Mouse (Mus musculus) heart, postnatal 4 days (tissue): ENCODE measurements around the gene Igfn1. TPM values are rescaled to one million over a fixed set of nuclear protein-coding genes. Genes with fewer than 3 reads are reported as not detected.

Experiments used
- DNase-seq: peaks from one replicate; pipeline ENCODE4 v3.0.0; 2021
- total RNA-seq, 2 experiments: library from RNA; stranded (reverse); gene quantifications; 2 replicates each; pipeline ENCODE4 v1.2.3; 2021

Gene Igfn1
- total RNA-seq, 2 experiments from 2014 or later: 0.14 TPM; not detected in 1

DNA sequence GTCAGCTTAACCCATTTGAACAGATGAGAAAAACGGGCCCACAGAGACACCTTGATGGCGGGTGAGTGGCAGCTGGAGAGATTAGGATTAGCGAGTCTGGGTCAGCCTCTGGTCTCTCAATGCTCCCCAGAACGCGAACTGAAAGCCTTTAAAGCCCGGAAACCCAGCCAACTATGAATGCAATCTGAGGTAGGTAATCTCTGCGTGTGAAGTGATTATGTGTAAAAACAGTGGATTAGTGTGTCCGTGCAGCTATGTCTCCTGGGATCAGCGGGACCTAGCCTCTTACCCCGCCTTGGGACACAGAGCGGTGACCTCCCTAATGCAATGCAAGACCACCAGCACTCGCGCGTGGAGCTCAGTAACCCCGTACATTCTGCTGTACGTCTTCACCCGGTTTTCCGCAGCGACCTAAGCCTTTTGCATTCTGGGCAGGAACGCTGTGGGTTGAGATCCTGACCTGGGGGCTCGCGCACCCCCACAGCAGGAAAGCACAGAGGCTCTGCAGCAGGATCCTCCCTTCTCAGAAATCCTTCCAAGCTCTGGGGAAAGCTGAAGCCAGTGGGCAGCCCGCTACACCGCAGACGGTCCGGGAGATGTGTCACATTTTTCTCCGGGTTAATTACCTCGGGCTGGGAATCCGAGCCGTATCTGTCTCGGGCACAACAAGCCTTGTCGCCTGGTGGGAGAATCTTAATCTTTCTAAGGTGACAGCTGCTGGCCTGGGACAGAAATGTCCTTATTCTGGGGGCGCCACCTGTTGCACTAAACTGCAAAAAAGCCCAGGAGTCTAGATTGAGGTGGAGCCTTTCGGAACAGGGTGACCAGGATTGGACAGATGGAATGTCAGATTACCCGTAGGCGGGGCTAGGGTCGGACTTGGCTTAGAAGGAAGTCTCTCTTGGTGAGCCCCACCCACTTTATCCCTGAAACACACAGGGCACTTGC is 1.3 kb upstream of the Igfn1 start, which contains the start of gene Tmem9:
Gene Tmem9, plus strand, starts transcription at position 940 of the 948 bp plus-strand sequence.
- DNase-seq: peak; percentile 71

- DNase-seq: no peak
Observed at GRCm38 (mm10) chr1:136001438-136001837, 4.7 kb downstream of the Igfn1 start.

DNA sequence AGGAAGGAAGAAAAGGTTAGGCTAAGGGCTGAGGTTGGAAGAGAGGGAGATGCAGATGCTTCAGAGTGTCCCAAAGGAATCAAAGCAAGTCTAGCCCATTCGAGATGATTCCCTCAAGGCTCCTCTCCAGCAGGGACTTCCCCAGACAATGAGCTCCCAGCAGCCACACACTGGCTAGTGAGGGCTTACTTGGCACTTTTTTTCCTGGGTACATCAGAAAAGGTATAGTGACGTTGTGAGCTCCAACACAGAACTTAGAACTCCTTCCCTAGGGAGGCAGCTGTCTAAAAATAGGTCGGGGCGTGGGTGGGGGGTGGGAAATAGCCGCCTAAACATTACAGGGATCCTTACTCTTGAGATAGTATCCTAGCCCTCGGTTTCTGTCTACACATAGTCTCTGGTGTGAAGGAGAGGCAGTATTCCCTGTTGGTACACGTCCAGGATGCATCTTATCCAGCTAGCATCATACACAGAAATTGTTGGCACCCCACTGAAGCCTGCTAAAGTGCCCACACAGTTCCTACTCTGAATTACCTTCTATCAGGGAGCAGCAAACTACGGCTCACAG is 6.3 kb downstream of the Igfn1 start:
- no peak for DNase-seq

DNA sequence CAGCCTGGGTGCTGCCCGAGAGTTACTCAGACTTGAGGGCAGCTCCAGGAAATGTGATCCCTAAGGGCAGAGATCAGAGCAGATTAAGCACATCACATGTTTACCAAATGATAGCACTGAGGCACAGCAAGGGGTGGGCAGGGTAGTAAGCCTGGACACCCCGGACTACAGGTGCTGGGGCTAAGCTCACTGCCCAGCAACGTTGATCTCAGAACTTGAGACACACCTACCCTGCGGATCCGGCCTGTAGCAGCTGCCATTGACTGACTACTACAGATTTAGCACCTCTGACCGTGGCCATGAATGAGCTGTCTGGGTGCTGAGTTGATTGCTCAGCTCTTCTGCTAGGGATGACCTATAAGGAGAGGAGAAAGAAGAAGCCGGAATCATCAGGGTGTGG is 8.6 kb downstream of the Igfn1 start:
- no peak for DNase-seq

- peak; percentile 18 for DNase-seq
Observed at GRCm38 (mm10) chr1:135993470-135993869, 12.7 kb downstream of the Igfn1 start.

DNA sequence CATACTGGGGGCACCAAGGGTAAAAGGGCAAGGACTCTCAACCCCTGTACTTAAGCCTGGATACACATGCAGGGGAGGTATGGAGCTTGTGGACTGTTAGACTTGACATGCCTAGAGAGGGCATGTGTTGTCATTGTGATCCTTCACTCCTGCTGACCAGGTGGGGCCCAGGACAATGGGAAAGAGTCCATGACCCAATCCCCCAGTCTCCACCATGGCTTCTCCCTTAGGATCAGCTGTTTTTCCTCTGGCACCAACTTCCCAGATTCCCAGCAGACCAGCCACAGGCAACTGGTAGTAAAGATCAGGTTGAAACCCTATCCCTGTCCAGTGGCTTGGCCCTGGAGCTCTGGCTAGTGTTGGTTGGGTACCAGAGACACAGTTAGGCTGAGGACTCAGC is 16.3 kb downstream of the Igfn1 start:
- DNase-seq: no peak

DNA sequence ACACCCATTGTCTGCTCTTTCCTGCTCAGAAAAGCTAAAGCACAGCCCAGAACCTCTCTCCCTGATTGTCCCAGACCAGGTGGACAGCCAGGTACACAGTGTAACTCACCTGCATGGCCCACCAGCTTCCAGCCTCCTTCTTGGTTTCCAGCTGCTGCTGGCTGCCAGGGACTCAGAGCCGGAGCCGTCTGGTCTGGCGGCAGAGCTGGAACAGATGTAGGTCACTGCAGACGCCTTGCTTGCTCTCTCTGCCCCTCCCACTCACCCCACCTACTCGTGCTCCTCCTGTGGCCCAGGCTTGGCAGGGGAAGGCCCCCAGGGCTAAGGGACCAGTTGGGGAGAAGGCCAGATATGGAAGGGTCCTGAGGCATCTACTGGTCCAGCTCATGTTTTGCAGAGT is 22.0 kb downstream of the Igfn1 start:
- DNase-seq: no peak

DNA sequence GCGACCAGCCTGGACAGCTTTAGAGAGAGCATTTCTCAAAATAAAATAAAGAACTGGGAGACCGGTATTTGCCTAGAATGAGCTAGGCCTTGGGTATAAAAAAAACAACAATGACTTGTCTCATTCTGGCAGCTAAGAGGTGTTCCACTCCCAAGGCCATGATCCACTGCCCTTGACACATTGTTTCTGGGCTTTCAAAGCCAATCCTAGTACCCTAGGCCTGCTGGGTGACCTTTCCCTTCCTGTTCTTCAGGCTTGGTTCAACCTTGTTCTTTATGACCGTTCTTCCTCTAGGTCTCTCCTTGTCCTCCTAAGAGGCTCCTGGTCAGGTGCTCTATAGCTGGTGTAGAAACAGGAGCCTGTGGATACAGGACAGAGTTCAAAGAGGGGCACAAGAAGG is 33.6 kb downstream of the Igfn1 start:
- no peak for DNase-seq

DNA sequence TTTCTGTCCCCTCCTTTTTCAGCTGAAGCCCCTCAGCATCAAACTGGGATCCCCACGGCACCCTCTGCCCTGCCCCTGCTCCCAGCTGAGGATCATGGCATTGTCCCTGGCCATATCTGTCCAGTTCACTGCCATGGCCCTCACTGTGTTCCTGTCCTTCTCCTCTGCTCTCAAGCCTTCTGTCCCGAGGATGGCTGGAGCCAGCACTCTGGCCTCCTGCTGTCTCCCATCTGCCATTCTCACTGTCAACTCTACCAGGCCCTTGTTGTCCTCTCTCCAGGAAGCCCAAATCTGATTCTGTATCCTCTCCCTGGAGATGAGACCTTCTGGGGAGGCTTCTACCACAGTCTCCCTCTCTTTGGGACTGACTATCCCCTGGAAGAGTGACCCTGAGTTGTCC is 35.7 kb downstream of the Igfn1 start:
- no peak for DNase-seq

GRCm38 (mm10) chr1:135967739-135968138 is 38.4 kb downstream of the Igfn1 start:
- no peak for DNase-seq

- DNase-seq: no peak
Observed at GRCm38 (mm10) chr1:135964561-135964960, 41.6 kb downstream of the Igfn1 start.

DNA sequence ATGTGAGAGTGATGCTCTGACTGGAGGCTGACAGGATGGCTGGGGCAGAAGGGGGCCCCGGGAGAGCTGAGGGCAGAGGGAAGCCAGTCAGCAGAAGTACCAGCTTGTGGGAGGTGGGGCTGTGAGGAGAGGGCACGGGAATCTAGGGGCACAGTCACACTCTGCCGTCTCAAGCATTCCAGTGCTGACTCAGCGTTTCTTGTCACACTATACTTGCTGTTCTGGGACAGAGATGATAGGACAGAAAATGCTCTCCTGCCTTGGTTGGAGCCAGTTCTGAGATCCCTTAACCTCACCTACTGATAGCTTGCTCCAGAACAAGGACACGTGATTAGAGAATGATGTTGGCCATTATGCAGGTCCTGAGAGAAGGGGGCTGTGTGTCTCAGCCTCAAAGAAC is 43.0 kb downstream of the Igfn1 start:
- DNase-seq: no peak

GRCm38 (mm10) chr1:135958483-135958882 is 47.7 kb downstream of the Igfn1 start:
- no peak for DNase-seq

- DNase-seq: no peak
Observed at GRCm38 (mm10) chr1:135948871-135949270, 57.3 kb downstream of the Igfn1 start.

GRCm38 (mm10) chr1:135946247-135946646 is 59.9 kb downstream of the Igfn1 start:
- no peak for DNase-seq

DNA sequence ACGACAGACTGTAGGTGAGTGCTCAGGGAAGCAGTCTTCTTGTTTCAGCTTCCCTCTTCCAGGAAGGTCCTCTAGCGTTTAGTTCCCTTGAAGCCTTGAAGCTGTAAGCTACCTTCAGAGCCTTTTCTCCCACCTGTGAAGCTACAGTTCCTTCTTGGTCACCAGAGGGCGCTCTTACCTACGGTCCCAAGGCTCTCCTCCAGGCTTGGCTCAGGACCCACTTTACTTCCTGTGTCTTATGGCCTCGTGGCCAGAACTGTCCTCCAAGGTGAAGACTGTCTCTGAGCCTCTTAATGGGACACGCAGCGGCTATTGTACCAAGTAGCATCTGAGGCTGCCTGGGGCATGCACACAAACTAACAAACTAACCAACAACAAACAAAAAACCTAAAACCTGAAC is 60.4 kb downstream of the Igfn1 start:
- peak; percentile 52 for DNase-seq

GRCm38 (mm10) chr1:135944526-135945259 is 61.4 kb downstream of the Igfn1 start:
- peak; percentile 91 for DNase-seq

DNA sequence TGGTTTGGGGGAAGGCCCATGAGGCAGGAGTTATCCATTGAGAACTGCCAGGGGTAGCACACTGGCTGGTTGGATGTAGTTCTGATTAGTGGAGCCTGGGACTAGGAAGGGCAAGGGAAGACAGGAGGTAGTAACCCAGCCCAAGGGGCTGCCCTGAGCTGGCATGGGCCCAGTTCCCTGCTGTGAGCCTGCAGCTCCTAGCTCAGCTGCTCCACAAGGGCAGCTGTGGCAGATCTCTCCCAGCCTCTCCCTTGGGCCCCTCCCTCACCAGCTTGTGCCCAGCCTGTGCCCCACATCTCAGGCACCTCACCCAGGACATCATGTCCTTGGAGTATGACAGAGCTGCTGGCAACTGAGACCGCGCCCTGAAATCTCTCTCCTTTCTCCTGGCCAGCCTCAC is 62.4 kb downstream of the Igfn1 start:
- DNase-seq: no peak

DNA sequence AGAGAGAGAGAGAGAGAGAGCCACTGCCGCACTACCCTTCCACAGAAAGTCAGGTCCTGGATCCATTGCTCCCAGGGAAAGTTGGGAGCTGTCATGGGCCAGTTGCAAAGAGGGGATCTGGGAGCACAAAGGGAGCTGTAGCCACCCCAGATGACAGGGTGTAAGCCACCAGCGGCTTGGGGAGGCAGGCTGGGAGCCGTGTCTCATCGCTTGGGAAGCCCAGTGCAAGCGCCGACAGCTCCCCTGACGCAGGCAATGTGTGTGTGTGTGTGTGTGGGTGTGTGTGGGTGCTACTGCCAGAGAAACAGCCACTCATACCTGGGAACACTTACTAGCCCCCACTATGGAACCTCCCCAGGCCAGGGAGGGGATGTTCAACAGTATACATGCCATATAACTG is 64.0 kb downstream of the Igfn1 start:
- DNase-seq: no peak

DNA sequence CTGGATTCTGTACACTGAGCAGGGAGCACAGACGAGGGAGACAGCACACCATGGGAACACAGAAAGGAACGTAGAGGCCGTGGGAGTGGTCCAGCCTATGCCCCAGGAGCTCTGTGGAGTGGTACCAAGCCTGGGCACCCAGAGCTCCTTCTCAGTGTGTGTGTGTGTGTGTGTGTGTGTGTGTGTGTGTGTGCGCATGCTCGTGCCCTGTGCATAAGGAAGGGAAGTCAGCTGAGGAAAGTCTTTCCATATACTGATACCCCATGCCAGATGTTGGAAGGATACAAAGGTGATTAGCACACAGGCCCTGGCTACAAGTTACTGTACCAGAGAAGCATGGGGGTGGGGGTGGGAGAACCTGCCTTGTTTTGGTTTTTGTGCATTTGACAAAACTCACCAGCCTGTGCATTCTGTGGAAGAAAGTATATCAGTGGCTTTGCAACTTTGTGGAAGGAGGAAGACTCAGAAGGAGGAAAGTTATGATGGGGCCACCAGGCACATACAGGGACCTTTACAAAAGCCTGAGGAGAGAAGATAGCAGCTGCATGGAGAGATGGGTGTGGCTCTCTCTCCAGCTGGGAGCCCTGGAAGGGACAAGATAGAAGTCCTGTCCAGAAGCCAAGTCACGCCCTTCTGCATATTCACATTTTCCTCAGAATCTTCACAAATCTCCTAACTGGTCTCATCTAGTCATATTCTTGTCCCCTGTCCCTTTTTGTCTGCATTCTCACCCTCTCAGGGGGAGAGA is 64.7 kb downstream of the Igfn1 start:
- no peak for DNase-seq

DNA sequence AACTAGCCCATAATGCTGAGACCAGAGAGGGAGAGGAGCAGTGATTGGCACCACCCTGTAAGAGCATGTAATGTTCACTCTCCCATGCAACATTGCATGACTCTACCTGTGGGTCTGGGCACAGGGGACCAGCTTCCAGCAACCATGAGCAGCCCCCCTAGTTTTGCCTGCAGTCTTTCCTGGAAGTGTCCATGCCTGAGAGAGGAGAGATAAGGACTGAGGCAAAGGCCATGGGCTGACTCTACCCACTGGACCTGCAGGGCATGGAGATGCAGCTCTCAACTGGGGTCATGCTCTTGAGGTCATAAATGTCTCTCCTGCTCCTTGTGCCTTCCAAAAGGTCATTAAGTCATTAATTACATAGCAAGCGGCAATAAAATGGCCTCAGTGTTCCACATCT is 70.1 kb downstream of the Igfn1 start:
- no peak for DNase-seq

GRCm38 (mm10) chr1:135933704-135934293 is 72.3 kb downstream of the Igfn1 start:
- no peak for DNase-seq
